Mouse (Mus musculus) erythroblast, embryonic 14.5 days (primary cell): ENCODE data around the gene Afmid.

Experiments
- GATA1 ChIP-seq: IDR thresholded peaks from 2 replicates; pipeline ENCODE4 v1.6.1; 2012; ENCODE audit warnings: low read length, inconsistent platforms, mixed read lengths
- TAL1 ChIP-seq: IDR thresholded peaks from 3 replicates; pipeline ENCODE4 v1.6.1; 2012; ENCODE audit warnings: low read length, inconsistent platforms, mixed read lengths

DNA sequence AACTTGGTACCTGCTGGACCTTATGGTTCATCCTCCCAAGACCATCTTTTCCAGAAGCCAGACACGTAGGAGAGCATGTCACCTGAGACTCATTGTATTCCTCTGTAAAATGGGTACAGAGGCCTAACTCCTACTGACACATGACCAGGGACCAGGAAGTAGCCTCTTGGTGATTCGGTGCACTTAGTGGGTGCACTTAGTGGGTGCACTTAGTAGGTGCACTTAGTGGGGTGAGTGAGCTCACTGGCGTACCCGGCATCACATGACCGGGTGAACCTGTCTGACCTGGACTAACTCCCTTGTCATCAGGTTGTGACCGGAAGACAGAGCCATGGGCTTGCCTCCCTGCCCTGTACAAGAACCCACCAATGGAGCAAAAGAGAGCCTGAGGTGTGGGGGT is 18.9 kb upstream of the Afmid start:
- no peak for TF ChIP-seq GATA1
- TF ChIP-seq TAL1: no peak
